Mouse (Mus musculus) left cerebral cortex, adult 9 months (tissue): ENCODE measurements around the gene Tnfrsf26.
"Not testable (repeated sequence)": the region's sequence is repeated elsewhere in the genome, so short reads cannot be mapped to it uniquely, and the experiment has no call there.

ENCODE experiments used
- DNase-seq, 2 experiments: peaks; one replicate each; pipeline ENCODE4 v3.0.0; 2022; ENCODE audit warnings: low spot score in 2 of 2

Gene Tnfrsf26

GRCm38 (mm10) chr7:143628540-143628939 is at the start of gene Tnfrsf26:
Tnfrsf26 (minus strand) TSS chr7:143628722.
- DNase-seq, result no peak

GRCm38 (mm10) chr7:143666427-143667311 is 38.1 kb upstream of the Tnfrsf26 start:
- DNase-seq, result no peak

DNA sequence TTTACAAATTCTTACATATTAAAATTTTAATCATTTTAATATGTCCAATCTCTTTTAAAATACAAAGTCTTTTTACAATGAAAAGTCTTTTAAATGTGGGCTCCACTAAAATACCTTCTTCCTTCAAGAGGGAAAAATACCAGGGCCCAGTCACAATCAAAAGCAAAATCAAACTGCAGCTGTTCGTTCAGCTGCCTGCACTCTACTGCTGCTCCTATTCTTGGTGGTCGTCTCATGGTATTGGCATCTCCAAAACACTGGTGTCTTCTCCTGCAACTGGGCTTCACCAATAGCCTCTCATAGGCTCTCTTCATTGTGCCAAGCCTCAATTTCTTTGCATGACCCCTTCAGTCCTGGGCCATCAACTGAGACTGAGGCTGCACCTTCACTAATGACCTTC is 34.9 kb upstream of the Tnfrsf26 start:
- DNase-seq, result no peak

GRCm38 (mm10) chr7:143660797-143661196 is 32.3 kb upstream of the Tnfrsf26 start:
- no peak for DNase-seq

GRCm38 (mm10) chr7:143649769-143650346 is 21.3 kb upstream of the Tnfrsf26 start:
- DNase-seq, result not testable (repeated sequence)

- DNase-seq, result peak in 1 of 2 experiments; percentile 71
These were observed 20.7 kb upstream of the Tnfrsf26 start, which contains the start of gene Tnfrsf22 for GRCm38 (mm10) chr7:143649034-143649768. Tnfrsf22 (minus strand) TSS chr7:143649661.

DNA sequence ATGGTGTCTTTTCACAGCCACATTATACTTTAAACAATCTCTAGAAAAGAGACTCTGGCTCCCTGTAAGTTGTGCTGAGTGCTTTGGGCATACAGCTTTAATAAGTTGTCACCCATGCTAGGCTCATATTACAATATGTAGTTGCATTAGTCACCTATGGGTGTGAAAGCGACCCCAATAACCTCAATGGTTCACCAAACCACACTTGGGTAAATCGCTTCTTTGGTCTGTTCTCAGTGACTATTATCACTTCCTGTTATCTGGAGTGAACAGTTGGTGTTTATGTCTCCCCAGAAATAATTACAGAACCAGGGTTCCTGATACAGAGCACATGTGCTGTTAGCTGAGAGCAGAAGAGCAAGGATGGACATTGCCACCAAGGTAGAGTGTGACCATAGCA is 15.4 kb upstream of the Tnfrsf26 start:
- not testable (repeated sequence) for DNase-seq

DNA sequence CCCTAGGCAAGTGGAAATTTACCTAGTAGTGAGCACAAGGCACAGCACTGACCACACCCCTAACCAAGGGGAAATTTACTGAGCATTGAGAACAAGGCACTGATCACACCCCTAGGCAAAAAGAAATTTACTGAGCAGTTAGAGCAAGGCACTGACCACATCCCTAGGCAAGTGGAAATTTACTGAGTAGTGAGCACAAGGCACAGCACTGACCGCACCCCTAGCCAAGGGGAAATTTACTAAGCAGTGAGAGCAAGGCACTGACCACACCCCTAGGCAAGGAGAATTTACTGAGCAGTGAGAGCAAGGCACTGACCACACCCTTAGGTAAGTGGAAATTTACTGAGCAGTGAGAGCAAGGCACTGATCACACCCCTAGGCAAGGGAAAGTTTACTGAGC is 8.2 kb upstream of the Tnfrsf26 start:
- no peak for DNase-seq

DNA sequence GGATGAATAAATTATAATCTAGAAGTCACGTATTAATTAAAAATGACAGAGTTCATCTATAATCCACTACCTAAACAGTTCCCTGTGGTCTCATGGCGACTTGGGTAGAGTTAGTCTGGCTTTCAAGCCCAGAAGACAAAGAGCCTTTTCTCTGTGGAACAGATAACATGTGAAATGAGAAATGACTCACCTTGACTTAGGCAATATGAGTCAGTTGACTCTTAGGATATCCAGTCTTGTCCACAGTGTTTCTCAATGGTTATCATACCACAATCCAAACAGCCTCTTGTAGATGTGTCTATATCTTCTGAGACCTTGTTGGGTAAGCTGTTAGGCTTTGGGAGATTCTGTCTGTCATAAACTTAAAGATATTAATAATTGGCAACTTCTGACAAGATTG is 3.0 kb upstream of the Tnfrsf26 start:
- no peak for DNase-seq

DNA sequence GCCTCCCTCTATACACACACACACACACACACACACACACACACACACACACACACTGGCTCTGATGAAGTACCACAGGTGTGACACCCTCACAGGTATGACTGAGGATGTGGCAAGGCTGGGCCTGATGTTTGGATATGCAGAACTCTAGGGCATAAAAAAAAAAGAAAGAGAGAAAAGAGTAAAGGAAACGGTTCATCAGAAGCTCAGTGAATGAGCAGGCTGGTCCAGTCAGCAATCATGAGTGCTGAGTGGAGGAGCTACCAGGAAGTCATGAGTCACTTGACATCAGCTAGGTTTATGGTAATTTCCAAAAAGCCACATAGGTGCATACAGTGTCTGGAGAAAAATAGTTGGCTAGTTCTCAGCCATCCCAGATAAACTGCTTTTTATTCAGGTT is 979 bp upstream of the Tnfrsf26 start:
- DNase-seq, result no peak

DNA sequence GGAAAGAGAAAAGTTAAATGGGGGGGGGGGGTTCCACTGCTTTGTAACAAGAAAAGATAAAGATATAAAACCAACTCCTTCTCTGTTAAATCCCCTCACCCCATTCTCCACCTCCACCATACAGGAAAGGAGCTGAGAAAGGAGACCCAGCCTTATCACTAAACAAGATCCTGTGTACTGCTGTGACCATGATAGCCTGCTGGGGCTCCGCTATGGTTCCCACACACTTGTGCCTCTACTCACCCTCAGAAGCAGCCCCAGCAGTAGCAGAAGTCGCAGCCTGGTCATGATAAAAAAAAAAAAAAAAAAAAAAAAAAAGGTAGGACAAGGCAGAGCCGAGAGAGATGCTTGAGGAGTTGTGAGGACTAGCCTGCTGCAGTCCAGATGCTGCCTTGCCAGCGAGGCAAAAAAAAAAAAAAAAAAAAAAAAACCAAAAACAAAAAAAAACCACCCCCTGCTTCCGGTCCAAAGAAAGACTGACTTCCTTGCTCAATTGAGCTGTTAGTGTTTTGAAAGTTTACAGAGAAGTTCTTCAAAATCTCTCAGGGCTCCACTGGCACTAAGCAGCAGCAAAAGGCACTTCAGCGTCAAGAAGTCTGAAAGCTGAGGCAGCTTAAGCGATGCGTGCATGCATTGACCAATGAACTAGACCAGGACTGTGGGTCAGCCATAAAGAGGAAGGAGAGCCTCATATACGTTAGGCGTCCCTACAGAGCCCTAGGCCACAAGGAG is 801 bp downstream of the Tnfrsf26 start:
- no peak for DNase-seq

GRCm38 (mm10) chr7:143626178-143626577 is 2.3 kb downstream of the Tnfrsf26 start:
- DNase-seq, result no peak

DNA sequence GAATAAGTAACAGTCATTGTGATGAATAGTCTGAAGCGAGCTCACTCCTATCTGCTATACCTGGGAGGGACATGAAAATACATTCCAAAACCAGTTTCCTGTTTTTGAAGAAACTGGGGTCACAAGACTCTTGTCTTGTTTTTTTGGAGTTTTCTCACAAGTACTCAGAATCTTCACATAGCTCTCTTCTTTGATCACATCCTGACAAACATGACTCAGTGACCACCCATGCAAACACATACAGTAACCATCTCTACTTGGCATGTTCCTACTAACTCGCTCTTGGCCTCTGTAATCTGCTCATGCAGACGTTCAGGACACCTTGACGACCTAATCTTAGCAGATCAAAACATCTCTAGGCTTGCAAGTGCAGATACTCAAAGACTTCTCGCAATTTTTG is 3.4 kb downstream of the Tnfrsf26 start:
- DNase-seq, result no peak

- DNase-seq, result no peak
These were observed 4.0 kb downstream of the Tnfrsf26 start for GRCm38 (mm10) chr7:143624561-143624960.

- DNase-seq, result no peak
These were observed 7.6 kb downstream of the Tnfrsf26 start for GRCm38 (mm10) chr7:143620951-143621350.

DNA sequence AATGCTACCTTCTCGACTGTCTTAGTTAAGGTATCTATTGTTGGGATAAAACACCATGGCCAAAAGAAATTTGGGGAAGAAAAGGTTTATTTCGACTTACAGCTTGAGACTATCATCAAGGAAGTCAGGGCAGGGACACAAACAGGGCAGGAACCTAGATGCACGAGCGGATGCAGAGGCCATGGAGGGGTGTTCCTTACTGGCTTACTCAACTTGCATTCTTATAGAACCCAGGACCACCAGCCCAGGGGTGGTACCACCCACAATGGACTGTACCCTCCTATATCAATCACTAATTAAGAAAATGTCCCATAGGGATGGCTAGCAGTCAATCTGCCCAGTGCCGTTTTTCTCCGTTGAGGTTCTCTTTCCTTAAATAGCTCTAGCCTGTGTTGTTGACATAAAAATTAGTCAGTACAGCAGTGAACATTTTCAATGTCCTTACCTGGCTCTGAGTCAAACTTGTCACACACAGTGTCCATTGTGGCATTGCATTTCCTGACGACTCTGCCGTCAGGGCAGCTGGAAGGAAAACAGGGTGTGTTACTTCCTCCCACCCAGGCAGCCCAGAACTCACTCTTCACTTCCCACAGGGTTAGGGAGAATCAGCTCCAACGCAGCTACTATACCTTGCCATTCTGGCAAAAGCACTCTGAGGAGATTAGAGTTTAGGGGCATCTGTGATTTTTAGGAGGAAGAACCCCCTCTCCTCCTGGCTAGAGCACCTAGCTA is 14.0 kb downstream of the Tnfrsf26 start:
- no peak for DNase-seq

DNA sequence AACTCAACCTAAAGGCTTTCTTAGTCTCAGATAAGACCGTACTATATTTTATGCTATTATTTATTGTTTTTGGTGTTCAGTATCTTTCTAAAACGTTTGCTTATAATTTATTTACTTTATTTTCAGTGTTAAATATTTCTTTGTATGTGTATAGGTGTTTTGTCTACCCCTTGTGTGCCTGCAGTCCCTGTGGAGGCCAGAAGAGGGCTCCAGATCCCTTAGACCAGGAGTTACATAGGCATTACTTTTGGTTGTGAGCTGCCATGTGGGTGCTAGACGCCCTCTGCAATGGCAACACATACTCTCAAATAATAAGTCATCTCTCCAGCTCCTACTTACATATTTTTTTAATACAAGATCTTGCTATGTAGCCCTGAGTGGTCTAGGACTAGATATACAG is 16.3 kb downstream of the Tnfrsf26 start:
- no peak for DNase-seq

- no peak for DNase-seq
These were observed 23.2 kb downstream of the Tnfrsf26 start for GRCm38 (mm10) chr7:143605321-143605720.

DNA sequence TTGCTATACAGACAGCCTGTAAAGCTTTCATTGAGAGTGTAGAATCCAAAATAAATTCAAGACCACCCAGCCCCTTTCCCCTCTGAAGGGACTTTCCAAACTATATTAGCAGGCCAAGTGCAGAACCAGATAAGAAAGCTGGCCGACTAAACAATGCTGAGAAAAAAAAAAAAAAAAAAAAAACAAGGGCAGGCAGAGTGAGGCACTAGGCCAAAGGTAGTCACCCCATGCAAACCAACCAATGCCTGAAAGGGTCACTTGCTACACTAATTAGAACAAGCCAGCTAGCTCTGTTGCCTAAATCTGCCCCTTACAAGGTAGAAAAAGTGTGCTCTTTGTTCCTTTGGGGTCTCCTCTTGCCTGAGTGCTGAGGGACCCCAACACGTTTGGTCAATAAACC is 23.6 kb downstream of the Tnfrsf26 start:
- no peak for DNase-seq

GRCm38 (mm10) chr7:143601705-143602104 is 26.8 kb downstream of the Tnfrsf26 start:
- no peak for DNase-seq

- no peak for DNase-seq
These were observed 28.2 kb downstream of the Tnfrsf26 start for GRCm38 (mm10) chr7:143600231-143600740.
